In genomic region chr2:38286733-38287551, GRCm38 (mm10) we compare ENCODE assay signal across 8 mouse cellular contexts. TPM values are rescaled to one million over a fixed set of nuclear protein-coding genes. Genes with fewer than 3 reads are reported as not detected.
A peak's percentile ranks its signal among the peaks of the same experiment; 100 is the strongest.
DNase-seq lines count a peak whose midpoint lies in the region; ATAC-seq and TF ChIP-seq lines count a peak whose summit lies in the region.

Dennd1a (minus strand) TSS chr2:38287390.

- ATAC-seq in activated CD4-positive, CD25-positive, alpha-beta regulatory T cell, adult 4 months, result peak; percentile 81
- ATAC-seq in megakaryocyte progenitor cell, adult 5-6 weeks (replicated peaks; ENCODE audit: poor library complexity), result peak; percentile 78

- DNase-seq in gastrocnemius, postnatal 10 days, result peak; percentile 86
- DNase-seq in induced T-regulatory cell, adult 2 months (ENCODE audit: low read depth), result peak; percentile 87
- peak; percentile 51 to 82 for DNase-seq in left cerebral cortex, adult 9 months (ENCODE audit: low spot score in 2 of 2)
- peak; percentile 76 for DNase-seq in right cerebral cortex, postnatal 14 days
- peak; percentile 81 to 82 for DNase-seq in urinary bladder, postnatal 36 days (ENCODE audit: low spot score in 2 of 2)

- TF ChIP-seq CTCF in cortical plate, adult 2 months (IDR thresholded peaks at IDR 0.05; ENCODE audit: extremely low read depth, insufficient read depth, low read length), result no peak

- peaks cover 3% of the 10 kb centered on the region; the same call in 1 of the 2 replicates for H3K4me1 ChIP-seq in cortical plate, adult 2 months (ENCODE audit: control insufficient read depth, insufficient read depth, low read length)

- H3K4me3 ChIP-seq in cortical plate, adult 2 months (ENCODE audit: insufficient read depth, low read length), result peak within 1 kb of the TSS; percentile 78

- peak within 1 kb of the TSS; percentile 36; the same call in 1 of the 2 replicates for H3K27ac ChIP-seq in cortical plate, adult 2 months (ENCODE audit: insufficient read depth, low read length)

- TF ChIP-seq POLR2A in cortical plate, adult 2 months (IDR thresholded peaks at IDR 0.05; ENCODE audit: extremely low read depth, insufficient read depth, low read length), result no peak

RNA-seq across cellular contexts. Expression of gene Dennd1a, which starts in this region (rescaled TPM):
- polyA plus RNA-seq in activated CD4-positive, CD25-positive, alpha-beta regulatory T cell, adult 4 months (2017; shearing (Covaris generic)), result 10 to 100 TPM in 1 of 2 experiments, 1 to 10 TPM in 1; 8.8 to 13.4 TPM
- polyA plus RNA-seq in cortical plate, adult 2 months (2012; rRNA removed), result 44.5 and 44.8 TPM in 2 replicates
- total RNA-seq in gastrocnemius, postnatal 10 days (2021), result 10 to 100 TPM; 28.3 to 29.8 TPM
- total RNA-seq in megakaryocyte progenitor cell, adult 5-6 weeks (2015), result 27.6 and 30.3 TPM in 2 replicates
- 22.3 and 35.1 TPM in 2 replicates for total RNA-seq in megakaryocyte progenitor cell, adult 5-6 weeks (2017)

Comparison
In these comparisons a context has a peak if more than half of its experiments do, and no peak if none do; other contexts are left out.
1. Peak in every context shown above with its lines: DNase-seq, ATAC-seq, H3K4me3 ChIP-seq and H3K27ac ChIP-seq.